Comparison of ENCODE assay signal across 8 mouse cellular contexts in genomic region chr19:50677903-50678896, GRCm38 (mm10). TPM values are rescaled to one million over a fixed set of nuclear protein-coding genes. Genes with fewer than 3 reads are reported as not detected.
DNase-seq lines count a peak whose midpoint lies in the region; ATAC-seq and TF ChIP-seq lines count a peak whose summit lies in the region.

Gene Sorcs1 (minus strand): TSS chr19:50678646.

- H3K27me3 ChIP-seq in heart, embryonic 10.5 days (ENCODE audit: insufficient read depth, poor library complexity, severe bottlenecking), result peaks cover 46% of the 10 kb centered on the region
- peaks cover 39% of the 10 kb centered on the region for H3K27me3 ChIP-seq in limb, embryonic 14.5 days (ENCODE audit: control insufficient read depth, insufficient read depth, low read length)

- no peaks in the 10 kb centered on the region for H3K9me3 ChIP-seq in heart, embryonic 10.5 days
- H3K9me3 ChIP-seq in limb, embryonic 14.5 days (ENCODE audit: control insufficient read depth, low read length), result no peaks in the 10 kb centered on the region

- no peaks in the 10 kb centered on the region for H3K36me3 ChIP-seq in heart, embryonic 10.5 days
- no peaks in the 10 kb centered on the region for H3K36me3 ChIP-seq in limb, embryonic 14.5 days (ENCODE audit: control insufficient read depth, insufficient read depth, low read length)

- no peak for TF ChIP-seq POLR2A in limb, embryonic 14.5 days (IDR thresholded peaks at IDR 0.05; ENCODE audit: borderline replicate concordance, extremely low read depth, insufficient read depth, insufficient read length)
- no peak for TF ChIP-seq POLR2A in olfactory bulb, adult 2 months (IDR thresholded peaks at IDR 0.05; ENCODE audit: insufficient read depth, low read depth, low read length)

- peak within 1 kb of the TSS; percentile 59 for H3K27ac ChIP-seq in heart, embryonic 10.5 days
- no peak within 1 kb of the TSS for H3K27ac ChIP-seq in limb, embryonic 14.5 days (replicated peaks; ENCODE audit: low read depth, low read length)
- H3K27ac ChIP-seq in olfactory bulb, adult 2 months (ENCODE audit: insufficient read depth, low read depth, low read length), result no peak within 1 kb of the TSS

- WGBS in heart, embryonic 10.5 days, result under 1% methylated on average over 75 of the region's 102 CpGs
- under 1% methylated on average over 71 of the region's 102 CpGs for WGBS in limb, embryonic 14.5 days
- under 1% methylated on average over 93 of the region's 102 CpGs for WGBS in olfactory bulb, adult 2 months

- H3K9ac ChIP-seq in limb, embryonic 14.5 days (ENCODE audit: low read depth, low read length, severe bottlenecking), result peak within 1 kb of the TSS; percentile 49

- no peak for TF ChIP-seq CTCF in olfactory bulb, adult 2 months (IDR thresholded peaks at IDR 0.05; ENCODE audit: insufficient read depth, low read depth, low read length)

- peak within 1 kb of the TSS; percentile 76 for H3K4me3 ChIP-seq in heart, embryonic 10.5 days
- H3K4me3 ChIP-seq in limb, embryonic 14.5 days (replicated peaks; ENCODE audit: low read length), result peak within 1 kb of the TSS; percentile 51
- peak within 1 kb of the TSS; percentile 71 for H3K4me3 ChIP-seq in olfactory bulb, adult 2 months (ENCODE audit: insufficient read depth, low read depth, low read length)

- H3K4me2 ChIP-seq in limb, embryonic 14.5 days (replicated peaks; ENCODE audit: low read depth, low read length, severe bottlenecking), result peak within 1 kb of the TSS; percentile 91

- ATAC-seq in limb, embryonic 14.5 days (ENCODE audit: low FRiP score, low read depth), result peak; percentile 87

- intact Hi-C loops in heart, postnatal 25 days (cut with DNase I), result no loop called here

- peak; percentile 77 for DNase-seq in heart, embryonic 10.5 days (ENCODE audit: low spot score)
- no peak for DNase-seq in heart, postnatal 25 days (ENCODE audit: low spot score)
- DNase-seq in embryo, embryonic 10 days (ENCODE audit: low spot score), result peak; percentile 74
- peak; percentile 16 for DNase-seq in gastrocnemius, postnatal 25 days
- DNase-seq in kidney, adult 8-10 months, result peak; percentile 1 to 16
- DNase-seq in limb, embryonic 14.5 days (ENCODE audit: low spot score), result peak; percentile 29
- DNase-seq in urinary bladder, postnatal 25 days (ENCODE audit: low spot score), result peak; percentile 15

- peaks cover 14% of the 10 kb centered on the region; the same call in 1 of the 2 replicates for H3K4me1 ChIP-seq in heart, embryonic 10.5 days
- H3K4me1 ChIP-seq in limb, embryonic 14.5 days (ENCODE audit: control insufficient read depth, insufficient read depth, low read length), result peaks cover 5% of the 10 kb centered on the region; the same call in 1 of the 2 replicates
- peaks cover 8% of the 10 kb centered on the region; the same call in 1 of the 2 replicates for H3K4me1 ChIP-seq in olfactory bulb, adult 2 months (ENCODE audit: control insufficient read depth, insufficient read depth, low read length)

RNA-seq across cellular contexts. Expression of gene Sorcs1, which starts in this region (rescaled TPM):
- polyA plus RNA-seq in heart, embryonic 10.5 days (2016; fragmentation: Nextera tagmentation; extraction: Ambion mirVana), result 1.8 and 2.3 TPM in 2 replicates
- under 1 TPM; 0.16 to 0.25 TPM for total RNA-seq in heart, postnatal 25 days (2021)
- 1 to 10 TPM in 1 of 2 experiments, under 1 TPM in 1; 0.86 to 1.1 TPM for total RNA-seq in gastrocnemius, postnatal 25 days (2021)
- 3.2 and 4.2 TPM in 2 replicates for polyA plus RNA-seq in limb, embryonic 14.5 days (2012; rRNA removed)
- 2.1 and 2.3 TPM in 2 replicates for polyA plus RNA-seq in limb, embryonic 14.5 days (2014; fragmentation: Nextera tagmentation; extraction: Ambion mirVana)
- polyA plus RNA-seq in olfactory bulb, adult 2 months (2012; ENCODE audit: insufficient read depth, insufficient read length, low replicate concordance, missing spikeins), result not detected in 2 replicates
